Mouse (Mus musculus): Measurements from ENCODE around the gene Retreg1. TPM values are rescaled to one million over a fixed set of nuclear protein-coding genes. Genes with fewer than 3 reads are reported as not detected.

The Retreg1 gene
- total RNA-seq, 1 experiment: 7.1 TPM

GRCm38 (mm10) chr15:25943386-25944137, 100.6 kb downstream of the Retreg1 start:
- H3K4me1 ChIP-seq (ENCODE audit: control insufficient read depth in 2 of 2, insufficient read depth in 2 of 2, low read length in 2 of 2, poor library complexity in 1 of 2): no peaks in the 10 kb centered on the region
- DNase-seq (ENCODE audit: low read depth, low spot score): no peak
- H3K4me3 ChIP-seq (ENCODE audit: insufficient read depth in 1 of 2, low read depth in 1 of 2, low read length in 2 of 2, poor library complexity in 1 of 2, severe bottlenecking in 1 of 2): no peak overlapping the region
- H3K9me3 ChIP-seq (ENCODE audit: control insufficient read depth, insufficient read depth, low read depth, low read length): no peaks in the 10 kb centered on the region
- TF ChIP-seq MAFK (IDR thresholded peaks at IDR 0.05; ENCODE audit: insufficient read depth, low read depth, low read length): no peak
- no peak for TF ChIP-seq CHD2 (IDR thresholded peaks at IDR 0.05; ENCODE audit: low read depth, low read length)
- TF ChIP-seq HCFC1 (IDR thresholded peaks at IDR 0.05; ENCODE audit: borderline replicate concordance, insufficient read depth, low read length): no peak
- no peak for TF ChIP-seq ZC3H11A (IDR thresholded peaks at IDR 0.05; ENCODE audit: borderline replicate concordance, low read depth, low read length)
- TF ChIP-seq ZNF384 (IDR thresholded peaks at IDR 0.05; ENCODE audit: low read depth, low read length): no peak
- in situ Hi-C loops (cut with MboI; ENCODE audit: low sequenced_read_pairs in 2 of 2, unreplicated experiment in 2 of 2): no loop called here
- no peak overlapping the region for H3K9ac ChIP-seq (ENCODE audit: insufficient read depth, low read depth, low read length, poor library complexity, severe bottlenecking)
- no peak overlapping the region for H3K27ac ChIP-seq (ENCODE audit: insufficient read depth, low read depth, low read length, poor library complexity, severe bottlenecking)
- H3K36me3 ChIP-seq (ENCODE audit: control insufficient read depth, insufficient read depth, low read length, poor library complexity, severe bottlenecking): no peaks in the 10 kb centered on the region

DNA sequence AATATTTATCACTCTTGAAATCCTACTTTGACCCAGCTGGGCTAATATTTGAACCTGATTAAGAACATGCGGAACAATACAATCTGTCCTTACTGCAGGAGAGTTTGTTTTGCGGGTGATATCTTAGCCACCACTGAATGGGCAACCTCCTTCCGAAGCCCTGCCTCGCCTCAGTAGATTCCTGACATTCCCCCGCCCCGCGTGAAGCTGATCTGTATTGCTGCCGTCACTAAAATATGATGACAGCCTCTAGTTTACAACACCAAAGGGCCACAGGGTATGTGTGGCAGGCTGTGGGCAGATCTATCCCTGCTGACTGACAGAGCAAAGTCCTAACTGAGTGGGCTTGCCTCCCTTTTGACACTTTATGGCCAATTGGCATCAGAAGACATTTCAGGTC, 102.2 kb downstream of the Retreg1 start:
- Histone ChIP-seq H3K9me3 (ENCODE audit: control insufficient read depth, insufficient read depth, low read depth, low read length) (no peaks in the 10 kb centered on the region), H3K4me3 (ENCODE audit: insufficient read depth in 1 of 2, low read depth in 1 of 2, low read length in 2 of 2, poor library complexity in 1 of 2, severe bottlenecking in 1 of 2) (no peak overlapping the region), H3K27ac (ENCODE audit: insufficient read depth, low read depth, low read length, poor library complexity, severe bottlenecking) (no peak overlapping the region), H3K9ac (ENCODE audit: insufficient read depth, low read depth, low read length, poor library complexity, severe bottlenecking) (no peak overlapping the region), H3K36me3 (ENCODE audit: control insufficient read depth, insufficient read depth, low read length, poor library complexity, severe bottlenecking) (no peaks in the 10 kb centered on the region), H3K4me1 (ENCODE audit: control insufficient read depth in 2 of 2, insufficient read depth in 2 of 2, low read length in 2 of 2, poor library complexity in 1 of 2) (no peaks in the 10 kb centered on the region)
- TF ChIP-seq ZC3H11A (IDR thresholded peaks at IDR 0.05; ENCODE audit: borderline replicate concordance, low read depth, low read length): no peak
- no peak for TF ChIP-seq MAFK (IDR thresholded peaks at IDR 0.05; ENCODE audit: insufficient read depth, low read depth, low read length)
- no peak for TF ChIP-seq CHD2 (IDR thresholded peaks at IDR 0.05; ENCODE audit: low read depth, low read length)
- no peak for TF ChIP-seq HCFC1 (IDR thresholded peaks at IDR 0.05; ENCODE audit: borderline replicate concordance, insufficient read depth, low read length)
- TF ChIP-seq ZNF384 (IDR thresholded peaks at IDR 0.05; ENCODE audit: low read depth, low read length): no peak
- in situ Hi-C loops (cut with MboI; ENCODE audit: low sequenced_read_pairs in 2 of 2, unreplicated experiment in 2 of 2): no loop called here
- DNase-seq (ENCODE audit: low read depth, low spot score): no peak

DNA sequence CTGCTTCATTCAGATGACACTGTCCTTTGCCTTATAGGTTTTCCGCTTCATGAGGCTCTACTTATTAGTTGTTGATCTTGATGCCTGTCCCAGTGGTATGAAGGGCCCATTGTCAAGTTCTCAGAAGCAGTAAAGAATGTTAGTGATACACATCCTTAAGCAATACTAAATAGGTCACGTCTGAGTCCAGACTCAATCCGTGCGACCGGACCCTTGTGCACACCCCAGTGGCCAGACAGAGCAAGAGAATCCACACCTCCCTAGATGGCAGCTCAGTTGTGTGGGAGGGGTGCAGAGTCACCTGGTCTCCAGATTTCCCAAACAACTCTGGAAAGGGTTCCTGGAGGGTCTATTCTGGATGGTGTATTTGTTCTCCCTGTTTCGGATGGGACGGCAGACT, 103.5 kb downstream of the Retreg1 start:
- TF ChIP-seq HCFC1 (IDR thresholded peaks at IDR 0.05; ENCODE audit: borderline replicate concordance, insufficient read depth, low read length) (no peak), CHD2 (IDR thresholded peaks at IDR 0.05; ENCODE audit: low read depth, low read length) (no peak), ZNF384 (IDR thresholded peaks at IDR 0.05; ENCODE audit: low read depth, low read length) (no peak), ZC3H11A (IDR thresholded peaks at IDR 0.05; ENCODE audit: borderline replicate concordance, low read depth, low read length) (no peak), MAFK (IDR thresholded peaks at IDR 0.05; ENCODE audit: insufficient read depth, low read depth, low read length) (no peak)
- in situ Hi-C loops (cut with MboI; ENCODE audit: low sequenced_read_pairs in 2 of 2, unreplicated experiment in 2 of 2): no loop called here
- Histone ChIP-seq H3K9me3 (ENCODE audit: control insufficient read depth, insufficient read depth, low read depth, low read length) (no peaks in the 10 kb centered on the region), H3K27ac (ENCODE audit: insufficient read depth, low read depth, low read length, poor library complexity, severe bottlenecking) (no peak overlapping the region), H3K9ac (ENCODE audit: insufficient read depth, low read depth, low read length, poor library complexity, severe bottlenecking) (no peak overlapping the region), H3K4me1 (ENCODE audit: control insufficient read depth in 2 of 2, insufficient read depth in 2 of 2, low read length in 2 of 2, poor library complexity in 1 of 2) (no peaks in the 10 kb centered on the region), H3K4me3 (ENCODE audit: insufficient read depth in 1 of 2, low read depth in 1 of 2, low read length in 2 of 2, poor library complexity in 1 of 2, severe bottlenecking in 1 of 2) (no peak overlapping the region), H3K36me3 (ENCODE audit: control insufficient read depth, insufficient read depth, low read length, poor library complexity, severe bottlenecking) (no peaks in the 10 kb centered on the region)
- no peak for DNase-seq (ENCODE audit: low read depth, low spot score)

DNA sequence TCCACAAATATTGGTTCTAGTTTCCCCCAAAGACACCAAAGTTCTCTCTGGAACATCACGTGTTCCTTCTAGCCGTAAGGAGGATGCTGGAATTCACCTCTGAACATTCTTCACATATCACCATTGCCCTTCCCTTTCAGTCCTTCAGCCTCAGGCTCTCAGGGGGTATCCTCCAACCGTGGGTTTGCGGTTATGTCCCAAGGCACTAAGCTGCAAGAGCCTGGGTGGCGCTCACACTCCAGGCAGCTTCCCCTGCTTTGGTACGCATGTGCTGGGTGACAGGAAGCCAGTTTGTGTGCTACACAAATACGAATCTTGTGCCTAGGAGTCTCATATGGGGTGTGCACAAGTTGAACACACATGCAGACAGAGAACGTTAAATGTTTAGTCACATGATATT, 104.4 kb downstream of the Retreg1 start:
- Histone ChIP-seq H3K36me3 (ENCODE audit: control insufficient read depth, insufficient read depth, low read length, poor library complexity, severe bottlenecking) (no peaks in the 10 kb centered on the region), H3K27ac (ENCODE audit: insufficient read depth, low read depth, low read length, poor library complexity, severe bottlenecking) (no peak overlapping the region), H3K9ac (ENCODE audit: insufficient read depth, low read depth, low read length, poor library complexity, severe bottlenecking) (no peak overlapping the region), H3K4me3 (ENCODE audit: insufficient read depth in 1 of 2, low read depth in 1 of 2, low read length in 2 of 2, poor library complexity in 1 of 2, severe bottlenecking in 1 of 2) (no peak overlapping the region), H3K4me1 (ENCODE audit: control insufficient read depth in 2 of 2, insufficient read depth in 2 of 2, low read length in 2 of 2, poor library complexity in 1 of 2) (no peaks in the 10 kb centered on the region), H3K9me3 (ENCODE audit: control insufficient read depth, insufficient read depth, low read depth, low read length) (no peaks in the 10 kb centered on the region)
- in situ Hi-C loops (cut with MboI; ENCODE audit: low sequenced_read_pairs in 2 of 2, unreplicated experiment in 2 of 2): no loop called here
- TF ChIP-seq CHD2 (IDR thresholded peaks at IDR 0.05; ENCODE audit: low read depth, low read length) (no peak), MAFK (IDR thresholded peaks at IDR 0.05; ENCODE audit: insufficient read depth, low read depth, low read length) (no peak), ZNF384 (IDR thresholded peaks at IDR 0.05; ENCODE audit: low read depth, low read length) (no peak)
- DNase-seq (ENCODE audit: low read depth, low spot score): no peak
